Mouse (Mus musculus): ENCODE measurements around the gene Orai3.

DNA sequence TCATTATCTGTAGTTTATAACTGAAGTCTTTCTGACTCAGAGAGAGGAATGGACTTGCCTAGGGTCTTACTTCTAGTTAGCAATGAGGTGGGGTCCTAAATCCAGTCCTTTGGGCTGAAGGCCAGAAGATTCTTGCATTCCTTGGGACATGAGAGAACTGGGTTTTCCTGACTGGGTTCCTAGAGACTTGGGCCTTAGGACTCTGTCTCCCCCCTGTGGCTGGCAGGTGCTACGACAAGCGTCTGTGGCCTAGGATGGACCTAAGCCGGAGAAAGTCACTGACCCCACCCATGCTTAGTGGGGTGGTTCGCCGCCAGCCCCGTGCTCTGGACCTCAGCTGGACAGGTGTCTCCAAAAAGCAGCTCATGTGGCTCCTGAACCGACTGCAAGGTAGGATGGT lies 8.6 kb upstream of the Orai3 start:
- peak; percentile 99 for TF ChIP-seq CTCF (IDR thresholded peaks at IDR 0.05; ENCODE audit: low read depth)
- no peak for TF ChIP-seq EP300 (IDR thresholded peaks at IDR 0.05; ENCODE audit: low read depth)

All from liver, postnatal 0 days (tissue).